Mouse (Mus musculus): ENCODE data around the gene AU015836. TPM values are rescaled to one million over a fixed set of nuclear protein-coding genes. Genes with fewer than 3 reads are reported as not detected.

The AU015836 gene
- total and polyA plus RNA-seq, 3 experiments = not detected

DNA sequence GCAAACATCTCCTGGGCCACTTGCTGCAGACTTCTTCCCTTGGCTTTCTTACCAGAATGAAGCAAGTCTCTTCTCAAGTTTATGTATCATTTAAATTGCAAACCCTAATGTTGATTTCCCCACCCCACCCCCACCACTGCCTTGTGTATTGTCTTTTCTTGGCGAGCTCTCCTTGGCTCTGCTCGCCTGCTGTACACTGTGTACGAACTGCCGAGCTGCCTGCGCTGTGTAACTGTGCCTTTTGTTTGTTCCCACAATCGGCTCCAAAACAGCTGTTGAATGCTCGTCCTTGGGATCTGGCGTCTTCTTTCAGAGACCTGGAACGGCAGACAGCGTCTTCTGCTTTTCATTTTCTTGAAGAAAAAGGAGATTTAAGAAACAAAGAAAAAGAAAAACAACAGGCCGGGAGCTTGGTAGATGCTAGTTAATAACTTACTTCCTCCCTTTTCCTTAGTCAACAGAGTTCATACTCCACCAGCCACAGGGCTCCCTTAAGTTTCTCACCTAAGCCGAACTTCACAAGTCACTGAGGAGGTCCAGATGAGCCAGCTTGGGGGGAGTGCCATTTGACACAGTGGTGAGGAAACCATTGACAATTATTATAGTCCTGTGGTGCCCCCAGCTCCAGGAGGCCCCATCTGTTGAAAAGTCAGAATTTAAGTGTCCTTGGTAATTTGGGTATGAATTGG lies 44.2 kb downstream of the AU015836 start:
- DNase-seq (ENCODE audit: low spot score) (no peak), ATAC-seq (ENCODE audit: extremely low read depth, insufficient number of reproducible peaks, low FRiP score, poor library complexity, severe bottlenecking) (no peak)
- no peaks in the 10 kb centered on the region for H3K9me3 ChIP-seq (replicated peaks)
- H3K4me3 ChIP-seq (ENCODE audit: low read depth, low read length) = no peak overlapping the region
- TF ChIP-seq GATA2 (IDR thresholded peaks at IDR 0.05; ENCODE audit: borderline replicate concordance, low read depth, low read length) (no peak), GATA1 (IDR thresholded peaks at IDR 0.05; ENCODE audit: borderline replicate concordance, low read length) (no peak), POLR2AphosphoS5 (IDR thresholded peaks at IDR 0.05; ENCODE audit: insufficient replicate concordance, low read depth, low read length) (no peak), CTCF (IDR thresholded peaks at IDR 0.05; ENCODE audit: low read depth, low read length) (no peak), TAL1 (conservative IDR thresholded peaks at IDR 0.05; ENCODE audit: low read depth, low read length) (no peak)
- no peaks in the 10 kb centered on the region for H3K27me3 ChIP-seq (ENCODE audit: insufficient read depth, low read length)
- H3K4me1 ChIP-seq (ENCODE audit: insufficient read depth, low read depth, low read length) = peaks cover 13% of the 10 kb centered on the region
- no peaks in the 10 kb centered on the region for H3K36me3 ChIP-seq (replicated peaks)

DNA sequence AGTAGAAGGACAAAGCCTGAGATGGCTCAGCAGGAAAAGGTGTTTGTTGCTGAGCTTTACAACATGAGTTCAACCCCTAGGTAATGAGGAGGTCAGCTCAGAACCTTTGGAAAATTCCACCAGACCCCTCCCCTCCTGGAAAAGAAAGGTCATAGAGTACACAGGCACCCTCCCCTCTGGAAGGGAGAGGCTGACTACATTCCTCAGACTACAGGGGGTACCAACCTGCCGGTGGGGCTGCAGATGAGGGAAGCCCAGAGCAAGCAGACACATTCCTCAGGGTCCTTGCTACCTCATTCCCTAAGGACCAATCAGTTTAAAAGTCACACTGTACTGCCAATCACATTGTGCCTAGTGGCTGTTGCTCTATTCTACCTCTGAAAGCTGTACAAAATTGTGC lies 48.4 kb downstream of the AU015836 start:
- ATAC-seq (ENCODE audit: extremely low read depth, insufficient number of reproducible peaks, low FRiP score, poor library complexity, severe bottlenecking) = no peak

GRCm38 (mm10) chrX:94022264-94022874 lies 53.9 kb downstream of the AU015836 start:
- H3K36me3 ChIP-seq (replicated peaks) = no peaks in the 10 kb centered on the region
- ATAC-seq (ENCODE audit: extremely low read depth, insufficient number of reproducible peaks, low FRiP score, poor library complexity, severe bottlenecking) (no peak), DNase-seq (ENCODE audit: low spot score) (no peak)
- no peaks in the 10 kb centered on the region for H3K9me3 ChIP-seq (replicated peaks)
- TF ChIP-seq CTCF (IDR thresholded peaks at IDR 0.05; ENCODE audit: low read depth, low read length) (no peak), POLR2AphosphoS5 (IDR thresholded peaks at IDR 0.05; ENCODE audit: insufficient replicate concordance, low read depth, low read length) (no peak)
- no peak overlapping the region for H3K4me3 ChIP-seq (ENCODE audit: low read depth, low read length)
- no peaks in the 10 kb centered on the region for H3K27me3 ChIP-seq (ENCODE audit: insufficient read depth, low read length)
- H3K4me1 ChIP-seq (ENCODE audit: insufficient read depth, low read depth, low read length) = peaks cover 12% of the 10 kb centered on the region; the same call in 1 of the 2 replicates

More for the DNA sequence above, 48.4 kb downstream of the AU015836 start:
- Histone ChIP-seq H3K4me3 (ENCODE audit: low read depth, low read length) (no peak overlapping the region), H3K36me3 (replicated peaks) (no peaks in the 10 kb centered on the region), H3K27me3 (ENCODE audit: insufficient read depth, low read length) (no peaks in the 10 kb centered on the region), H3K9me3 (replicated peaks) (no peaks in the 10 kb centered on the region), H3K4me1 (ENCODE audit: insufficient read depth, low read depth, low read length) (peaks cover 12% of the 10 kb centered on the region; the same call in 1 of the 2 replicates)
- no peak for TF ChIP-seq GATA2 (IDR thresholded peaks at IDR 0.05; ENCODE audit: borderline replicate concordance, low read depth, low read length)
- TF ChIP-seq GATA1 (IDR thresholded peaks at IDR 0.05; ENCODE audit: borderline replicate concordance, low read length) = no peak
- no peak for TF ChIP-seq POLR2AphosphoS5 (IDR thresholded peaks at IDR 0.05; ENCODE audit: insufficient replicate concordance, low read depth, low read length)
- TF ChIP-seq TAL1 (conservative IDR thresholded peaks at IDR 0.05; ENCODE audit: low read depth, low read length) = no peak
- TF ChIP-seq CTCF (IDR thresholded peaks at IDR 0.05; ENCODE audit: low read depth, low read length) = no peak
- no peak for DNase-seq (ENCODE audit: low spot score)

Other genes with a start within 250 kb of the AU015836 start
- gene Pdk3, start 136.5 kb upstream of the AU015836 start, total RNA-seq (2014; fragmentation: Nextera tagmentation) = 106 and 137 TPM in 2 replicates
- 89.6 and 90.0 TPM in 2 replicates for gene Pdk3, start 136.5 kb upstream of the AU015836 start, total RNA-seq (2017)
- gene Pdk3, start 136.5 kb upstream of the AU015836 start, polyA plus RNA-seq (2012) = 22.8 and 24.3 TPM in 2 replicates
- gene Zfx, start 155.0 kb downstream of the AU015836 start, total RNA-seq (2014; fragmentation: Nextera tagmentation) = 41.8 and 60.7 TPM in 2 replicates
- gene Zfx, start 155.0 kb downstream of the AU015836 start, total RNA-seq (2017) = 36.8 and 49.4 TPM in 2 replicates
- gene Zfx, start 155.0 kb downstream of the AU015836 start, polyA plus RNA-seq (2012) = 1.5 and 2.0 TPM in 2 replicates
- 387 and 408 TPM in 2 replicates for gene Eif2s3x, start 244.2 kb downstream of the AU015836 start, total RNA-seq (2014; fragmentation: Nextera tagmentation)
- gene Eif2s3x, start 244.2 kb downstream of the AU015836 start, total RNA-seq (2017) = 239 and 275 TPM in 2 replicates
- 21.0 and 31.9 TPM in 2 replicates for gene Eif2s3x, start 244.2 kb downstream of the AU015836 start, polyA plus RNA-seq (2012)